Mouse (Mus musculus): ENCODE data around the gene Frmd4a. TPM values are rescaled to one million over a fixed set of nuclear protein-coding genes. Genes with fewer than 3 reads are reported as not detected.

Gene Frmd4a
- polyA plus RNA-seq, 1 experiment = 13.5 TPM

GRCm38 (mm10) chr2:4466084-4466483, 448.6 kb downstream of the Frmd4a start:
- no peaks in the 10 kb centered on the region for H3K36me3 ChIP-seq (ENCODE audit: control insufficient read depth, insufficient read depth, low read length)
- DNase-seq (ENCODE audit: low read depth in 1 of 2, low spot score in 2 of 2) = no peak
- H3K4me1 ChIP-seq (ENCODE audit: control insufficient read depth, insufficient read depth, insufficient read length) = no peaks in the 10 kb centered on the region
- TF ChIP-seq POLR2A (IDR thresholded peaks at IDR 0.05; ENCODE audit: low read depth, low read length) = no peak
- no peak for TF ChIP-seq CTCF (IDR thresholded peaks at IDR 0.05; ENCODE audit: extremely low read depth, insufficient read depth, insufficient read length, insufficient replicate concordance)
- no peak overlapping the region for H3K4me3 ChIP-seq (ENCODE audit: extremely low read depth, insufficient read depth, insufficient read length)
- H3K27me3 ChIP-seq (ENCODE audit: control insufficient read depth, insufficient read depth, low read length) = no peaks in the 10 kb centered on the region
- 66% methylated on average over 3 of the region's 3 CpGs for WGBS
- H3K27ac ChIP-seq (ENCODE audit: insufficient read depth, low read length) = no peak overlapping the region

DNA sequence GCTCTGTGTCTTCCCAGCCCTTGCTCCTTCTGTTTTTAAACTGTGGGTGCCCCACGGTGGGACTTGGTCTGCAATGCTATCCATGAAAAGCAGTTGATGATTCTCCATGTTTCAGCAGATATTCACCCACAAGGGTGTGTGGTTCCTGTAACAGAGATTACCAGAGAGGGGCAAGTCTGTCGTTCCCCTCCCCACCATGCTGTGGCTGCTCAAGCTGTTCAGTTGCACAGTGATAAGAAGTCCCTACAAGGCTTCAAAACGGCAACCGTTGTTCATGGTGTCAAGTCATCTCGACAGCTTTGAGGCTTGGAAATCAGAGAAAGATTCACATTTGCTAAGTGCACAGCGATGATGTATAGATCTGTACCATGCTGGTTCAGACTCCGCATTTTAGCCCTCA, 449.8 kb downstream of the Frmd4a start:
- no peaks in the 10 kb centered on the region for H3K27me3 ChIP-seq (ENCODE audit: control insufficient read depth, insufficient read depth, low read length)
- no peak overlapping the region for H3K4me3 ChIP-seq (ENCODE audit: extremely low read depth, insufficient read depth, insufficient read length)
- WGBS = 82% methylated on average over 7 of the region's 7 CpGs
- DNase-seq (ENCODE audit: low read depth in 1 of 2, low spot score in 2 of 2) = no peak
- no peak overlapping the region for H3K27ac ChIP-seq (ENCODE audit: insufficient read depth, low read length)
- H3K4me1 ChIP-seq (ENCODE audit: control insufficient read depth, insufficient read depth, insufficient read length) = no peaks in the 10 kb centered on the region
- no peaks in the 10 kb centered on the region for H3K36me3 ChIP-seq (ENCODE audit: control insufficient read depth, insufficient read depth, low read length)
- no peak for TF ChIP-seq POLR2A (IDR thresholded peaks at IDR 0.05; ENCODE audit: low read depth, low read length)
- TF ChIP-seq CTCF (IDR thresholded peaks at IDR 0.05; ENCODE audit: extremely low read depth, insufficient read depth, insufficient read length, insufficient replicate concordance) = no peak

GRCm38 (mm10) chr2:4472760-4473480, 455.4 kb downstream of the Frmd4a start:
- 88% methylated on average over 7 of the region's 7 CpGs for WGBS
- Histone ChIP-seq H3K36me3 (ENCODE audit: control insufficient read depth, insufficient read depth, low read length) (no peaks in the 10 kb centered on the region), H3K4me1 (ENCODE audit: control insufficient read depth, insufficient read depth, insufficient read length) (no peaks in the 10 kb centered on the region), H3K27me3 (ENCODE audit: control insufficient read depth, insufficient read depth, low read length) (no peaks in the 10 kb centered on the region), H3K4me3 (ENCODE audit: extremely low read depth, insufficient read depth, insufficient read length) (no peak overlapping the region), H3K27ac (ENCODE audit: insufficient read depth, low read length) (no peak overlapping the region)
- DNase-seq (ENCODE audit: low read depth in 1 of 2, low spot score in 2 of 2) = no peak
- TF ChIP-seq POLR2A (IDR thresholded peaks at IDR 0.05; ENCODE audit: low read depth, low read length) (no peak), CTCF (IDR thresholded peaks at IDR 0.05; ENCODE audit: extremely low read depth, insufficient read depth, insufficient read length, insufficient replicate concordance) (no peak)

- Histone ChIP-seq H3K27me3 (ENCODE audit: control insufficient read depth, insufficient read depth, low read length) (no peaks in the 10 kb centered on the region), H3K27ac (ENCODE audit: insufficient read depth, low read length) (no peak overlapping the region), H3K36me3 (ENCODE audit: control insufficient read depth, insufficient read depth, low read length) (no peaks in the 10 kb centered on the region), H3K4me3 (ENCODE audit: extremely low read depth, insufficient read depth, insufficient read length) (no peak overlapping the region), H3K4me1 (ENCODE audit: control insufficient read depth, insufficient read depth, insufficient read length) (no peaks in the 10 kb centered on the region)
- no peak for TF ChIP-seq POLR2A (IDR thresholded peaks at IDR 0.05; ENCODE audit: low read depth, low read length)
- TF ChIP-seq CTCF (IDR thresholded peaks at IDR 0.05; ENCODE audit: extremely low read depth, insufficient read depth, insufficient read length, insufficient replicate concordance) = no peak
- 73% methylated on average over 8 of the region's 8 CpGs for WGBS
- no peak for DNase-seq (ENCODE audit: low read depth in 1 of 2, low spot score in 2 of 2)
Observed at GRCm38 (mm10) chr2:4473866-4474538, 456.5 kb downstream of the Frmd4a start.

- TF ChIP-seq POLR2A (IDR thresholded peaks at IDR 0.05; ENCODE audit: low read depth, low read length) = no peak
- TF ChIP-seq CTCF (IDR thresholded peaks at IDR 0.05; ENCODE audit: extremely low read depth, insufficient read depth, insufficient read length, insufficient replicate concordance) = no peak
- no peak for DNase-seq (ENCODE audit: low read depth in 1 of 2, low spot score in 2 of 2)
Observed at GRCm38 (mm10) chr2:4474539-4474937, 457.0 kb downstream of the Frmd4a start.

DNA sequence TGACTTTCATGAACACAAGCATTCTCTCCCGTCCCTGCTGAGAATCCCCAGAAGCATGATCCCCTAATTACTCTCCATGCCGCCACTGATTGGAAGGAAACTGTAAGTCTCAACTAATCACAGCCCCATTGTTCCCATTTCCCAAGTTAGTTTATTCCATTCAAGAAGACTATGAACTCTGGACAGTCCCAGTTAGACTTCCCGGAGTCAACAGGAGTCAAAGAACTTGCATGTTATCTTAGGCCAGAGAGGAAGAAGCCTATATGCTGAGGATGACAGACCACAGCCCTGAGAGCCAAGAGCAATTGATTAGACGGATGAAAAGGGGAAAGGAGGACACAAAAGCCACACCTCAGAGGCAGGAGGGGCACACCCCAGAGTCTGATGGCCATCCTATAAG, 458.5 kb downstream of the Frmd4a start:
- Histone ChIP-seq H3K36me3 (ENCODE audit: control insufficient read depth, insufficient read depth, low read length) (no peaks in the 10 kb centered on the region), H3K27ac (ENCODE audit: insufficient read depth, low read length) (no peak overlapping the region), H3K4me1 (ENCODE audit: control insufficient read depth, insufficient read depth, insufficient read length) (no peaks in the 10 kb centered on the region), H3K4me3 (ENCODE audit: extremely low read depth, insufficient read depth, insufficient read length) (no peak overlapping the region), H3K27me3 (ENCODE audit: control insufficient read depth, insufficient read depth, low read length) (no peaks in the 10 kb centered on the region)
- no peak for DNase-seq (ENCODE audit: low read depth in 1 of 2, low spot score in 2 of 2)
- 83% methylated on average over 4 of the region's 4 CpGs for WGBS
- TF ChIP-seq CTCF (IDR thresholded peaks at IDR 0.05; ENCODE audit: extremely low read depth, insufficient read depth, insufficient read length, insufficient replicate concordance) (no peak), POLR2A (IDR thresholded peaks at IDR 0.05; ENCODE audit: low read depth, low read length) (no peak)

More at GRCm38 (mm10) chr2:4474539-4474937, 457.0 kb downstream of the Frmd4a start:
- Histone ChIP-seq H3K4me3 (ENCODE audit: extremely low read depth, insufficient read depth, insufficient read length) (no peak overlapping the region), H3K4me1 (ENCODE audit: control insufficient read depth, insufficient read depth, insufficient read length) (no peaks in the 10 kb centered on the region), H3K27me3 (ENCODE audit: control insufficient read depth, insufficient read depth, low read length) (no peaks in the 10 kb centered on the region), H3K27ac (ENCODE audit: insufficient read depth, low read length) (no peak overlapping the region), H3K36me3 (ENCODE audit: control insufficient read depth, insufficient read depth, low read length) (no peaks in the 10 kb centered on the region)

DNA sequence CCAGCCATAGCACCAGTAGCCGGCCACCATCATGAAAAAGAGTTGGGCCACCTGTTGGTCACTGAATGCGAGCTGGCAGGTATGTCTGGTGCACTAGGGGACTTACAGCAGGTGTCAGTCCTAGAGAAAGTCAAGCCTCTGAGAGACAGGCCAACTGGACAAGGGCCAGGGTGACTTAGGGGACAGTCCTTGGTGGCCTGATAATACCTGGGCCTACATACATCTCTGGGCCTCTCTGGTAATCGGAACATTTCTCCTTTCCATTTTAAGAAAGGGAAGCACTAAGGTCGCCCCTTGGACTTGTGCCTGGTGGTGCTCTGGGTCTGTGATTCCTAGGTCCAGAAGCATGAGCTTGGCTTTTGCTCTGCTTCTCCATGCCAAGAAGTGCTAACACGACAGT, 459.1 kb downstream of the Frmd4a start:
- Histone ChIP-seq H3K36me3 (ENCODE audit: control insufficient read depth, insufficient read depth, low read length) (no peaks in the 10 kb centered on the region), H3K4me3 (ENCODE audit: extremely low read depth, insufficient read depth, insufficient read length) (no peak overlapping the region), H3K4me1 (ENCODE audit: control insufficient read depth, insufficient read depth, insufficient read length) (no peaks in the 10 kb centered on the region), H3K27me3 (ENCODE audit: control insufficient read depth, insufficient read depth, low read length) (no peaks in the 10 kb centered on the region), H3K27ac (ENCODE audit: insufficient read depth, low read length) (no peak overlapping the region)
- WGBS = 78% methylated on average over 5 of the region's 5 CpGs
- DNase-seq (ENCODE audit: low read depth in 1 of 2, low spot score in 2 of 2) = no peak
- TF ChIP-seq CTCF (IDR thresholded peaks at IDR 0.05; ENCODE audit: extremely low read depth, insufficient read depth, insufficient read length, insufficient replicate concordance) (no peak), POLR2A (IDR thresholded peaks at IDR 0.05; ENCODE audit: low read depth, low read length) (no peak)

All from spleen, adult 2 months (tissue).